Mouse (Mus musculus) liver, adult 2 months (tissue): ENCODE results near the gene Fads1. TPM values are rescaled to one million over a fixed set of nuclear protein-coding genes. Genes with fewer than 3 reads are reported as not detected.
"Not testable (repeated sequence)": the region's sequence is repeated elsewhere in the genome, so short reads cannot be mapped to it uniquely, and the experiment has no call there.

Experiments
- DNase-seq: peaks from one replicate; pipeline ENCODE4 v3.0.0-alpha.2; 2011; ENCODE audit warnings: low read depth, low spot score; ENCODE audit errors: extremely low read depth
- H3K27ac ChIP-seq: fragments of 200-500 bp; replicated peaks from 2 replicates; pipeline ENCODE4 v1.5.1; 2012; ENCODE audit warnings: low read depth, mild to moderate bottlenecking, control low read depth, inconsistent platforms, low read length; ENCODE audit not compliant: insufficient read depth
- H3K27me3 ChIP-seq: fragments of 200-500 bp; 2 replicates; pipeline ENCODE4 v1.6.1; 2012; ENCODE audit warnings: mild to moderate bottlenecking, moderate library complexity, low read length, inconsistent platforms; ENCODE audit not compliant: control insufficient read depth, insufficient read depth
- H3K36me3 ChIP-seq: fragments of 200-500 bp; 2 replicates; pipeline ENCODE4 v1.6.1; 2012; ENCODE audit warnings: low read length, inconsistent platforms; ENCODE audit not compliant: control insufficient read depth, insufficient read depth
- H3K4me1 ChIP-seq: fragments of 200-500 bp; 2 replicates; pipeline ENCODE4 v1.6.1; 2011; ENCODE audit warnings: low read length; ENCODE audit not compliant: control insufficient read depth, insufficient read depth
- H3K4me3 ChIP-seq: fragments of 200-500 bp; 2 replicates; pipeline ENCODE4 v1.5.1; 2011; ENCODE audit warnings: low read depth, mild to moderate bottlenecking, control low read depth, low read length, moderate library complexity; ENCODE audit not compliant: insufficient read depth
- H3K79me2 ChIP-seq: fragments of 200-500 bp; 2 replicates; pipeline ENCODE4 v1.6.1; 2012; ENCODE audit warnings: inconsistent platforms, mild to moderate bottlenecking, low read length, moderate library complexity; ENCODE audit not compliant: control insufficient read depth, insufficient read depth
- H3K9ac ChIP-seq: fragments of 200-500 bp; 2 replicates; pipeline ENCODE4 v1.6.1; 2012; ENCODE audit warnings: low read depth, mild to moderate bottlenecking, control low read depth, inconsistent platforms, low read length
- CTCF ChIP-seq: fragments of 200-500 bp; IDR thresholded peaks from 2 replicates; pipeline ENCODE4 v1.5.1; 2011; ENCODE audit warnings: low read depth, low read length, control low read depth
- POLR2A ChIP-seq: fragments of 200-500 bp; IDR thresholded peaks from 2 replicates; pipeline ENCODE4 v1.6.1; 2011; ENCODE audit warnings: low read length, control low read depth; ENCODE audit not compliant: insufficient read depth; ENCODE audit errors: extremely low read depth
- WGBS: fragments of 180-500 bp; shearing (Covaris S2); methylation state at CpG from one replicate; pipeline ENCODE4 v1.1.7; 2018; 5-methylcytosine and 5-hydroxymethylcytosine counted together
- polyA plus RNA-seq: library from polyadenylated mRNA; depleted of rRNA; stranded (reverse); fragments of >200 nt; gene quantifications from 2 replicates; pipeline ENCODE4 v1.2.3, GENCODE M21; 2012
- total RNA-seq: library from RNA; depleted of rRNA; stranded (reverse); fragments of >200 nt; gene quantifications from 2 replicates; pipeline ENCODE4 v1.2.3, GENCODE M21; 2014

Gene Fads1
- total and polyA plus RNA-seq, 2 experiments, result 238 to 352 TPM

DNA sequence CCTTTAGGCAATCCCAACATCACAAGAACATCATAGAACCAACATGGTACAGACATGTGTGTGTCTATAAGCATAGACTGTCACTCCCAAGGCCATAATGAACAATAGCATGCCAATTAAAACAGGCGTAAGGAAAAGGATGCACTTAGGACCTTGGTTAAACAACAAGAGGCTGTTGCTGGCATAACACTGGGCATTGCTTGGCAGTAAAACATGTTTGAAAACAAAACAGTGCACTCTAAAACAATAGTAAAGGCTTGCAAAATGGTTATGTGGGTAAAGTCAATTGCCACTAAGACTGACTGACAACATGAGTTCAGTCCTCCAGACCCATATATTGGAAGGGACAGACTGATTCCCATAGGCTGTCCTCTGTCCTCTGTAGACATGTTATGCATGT lies 14.7 kb upstream of the Fads1 start:
- 24% methylated on average over 1 of the region's 1 CpGs for WGBS
- Histone ChIP-seq H3K4me1 (peaks cover 20% of the 10 kb centered on the region), H3K36me3 (no peaks in the 10 kb centered on the region), H3K27me3 (no peaks in the 10 kb centered on the region), H3K79me2 (no peaks in the 10 kb centered on the region), H3K9ac (no peak overlapping the region), H3K27ac (peak overlapping the region; percentile 62), H3K4me3 (no peak overlapping the region)
- DNase-seq, result peak; percentile 91
- no peak for TF ChIP-seq POLR2A
- TF ChIP-seq CTCF, result no peak

DNA sequence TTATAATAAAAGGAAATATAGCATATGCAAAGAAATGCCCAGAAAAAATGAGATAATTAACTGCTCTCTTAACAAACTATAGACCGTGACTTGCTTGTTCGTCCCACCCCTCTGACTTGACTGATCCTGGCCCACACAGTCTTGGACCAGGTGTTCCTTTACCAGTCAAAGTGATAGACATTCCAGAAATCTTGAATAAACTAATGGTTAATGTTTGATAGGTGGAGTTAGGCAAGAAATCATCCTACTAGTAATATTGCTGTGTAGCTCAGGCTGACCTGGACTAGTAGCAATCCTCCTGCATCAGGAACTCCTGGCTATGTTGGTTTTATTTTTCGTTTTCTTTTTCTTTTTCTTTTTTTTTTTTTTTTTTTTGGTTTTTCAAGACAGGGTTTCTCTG lies 14.2 kb upstream of the Fads1 start:
- TF ChIP-seq POLR2A (no peak), CTCF (no peak)
- 20% methylated on average over 3 of the region's 3 CpGs for WGBS

DNA sequence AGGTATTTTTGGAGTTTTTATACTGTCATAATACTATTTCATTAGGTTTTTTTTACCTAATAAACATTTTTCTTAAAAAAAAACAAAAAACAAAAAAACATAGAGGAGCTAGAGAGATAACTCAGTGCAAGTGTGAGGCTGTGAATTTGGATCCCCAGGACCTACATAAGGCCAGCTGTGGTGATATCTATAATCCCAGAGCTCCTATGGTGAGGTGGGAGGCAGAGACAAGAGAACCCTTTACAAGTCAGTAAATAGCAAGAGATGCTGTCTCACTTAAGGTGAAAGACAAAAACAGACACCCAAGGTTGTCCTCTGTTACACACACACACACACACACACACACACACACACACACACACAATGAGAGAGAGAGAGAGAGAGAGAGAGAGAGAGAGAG lies 13.5 kb upstream of the Fads1 start:
- TF ChIP-seq POLR2A (no peak), CTCF (no peak)
- Histone ChIP-seq H3K79me2 (no peaks in the 10 kb centered on the region), H3K4me1 (peaks cover 20% of the 10 kb centered on the region), H3K4me3 (no peak overlapping the region), H3K27me3 (no peaks in the 10 kb centered on the region), H3K9ac (no peak overlapping the region), H3K36me3 (no peaks in the 10 kb centered on the region), H3K27ac (no peak overlapping the region)
- DNase-seq, result no peak

More for the DNA sequence above, 14.2 kb upstream of the Fads1 start:
- Histone ChIP-seq H3K27ac (peak overlapping the region; percentile 62), H3K4me1 (peaks cover 20% of the 10 kb centered on the region), H3K9ac (no peak overlapping the region), H3K4me3 (no peak overlapping the region), H3K27me3 (no peaks in the 10 kb centered on the region), H3K36me3 (no peaks in the 10 kb centered on the region), H3K79me2 (no peaks in the 10 kb centered on the region)
- DNase-seq, result peak; percentile 93

DNA sequence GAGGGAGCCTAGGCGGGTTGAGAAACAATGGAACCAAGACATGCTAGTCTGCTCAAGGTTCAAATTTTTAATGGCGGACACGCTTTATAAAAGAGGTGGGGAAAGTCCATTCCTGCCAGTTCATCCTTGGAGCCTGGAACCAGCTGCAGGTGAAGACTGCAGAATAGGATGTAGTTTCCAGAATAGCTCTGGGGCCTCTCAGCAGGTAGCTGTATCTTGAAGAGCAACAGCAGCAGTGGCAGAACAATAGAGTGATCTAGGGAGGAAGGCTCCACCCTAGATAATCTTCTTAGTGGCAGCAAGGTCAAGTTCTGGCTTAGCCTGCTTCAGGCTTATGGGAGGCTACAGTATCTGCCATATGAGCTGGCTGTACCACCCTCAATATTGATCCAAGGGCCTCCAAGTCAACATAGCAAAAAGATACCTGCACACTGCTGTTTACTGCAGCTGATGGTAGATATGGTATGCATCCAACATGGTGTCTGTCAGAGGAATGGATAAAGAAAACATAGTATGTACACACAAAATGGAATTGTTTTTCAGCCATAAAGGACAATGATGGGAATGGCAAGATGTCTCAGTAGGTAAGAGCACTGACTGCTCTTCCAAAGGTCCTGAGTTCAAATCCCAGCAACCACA lies 12.9 kb upstream of the Fads1 start:
- not testable (repeated sequence) for H3K36me3 ChIP-seq, H3K9ac ChIP-seq, DNase-seq, H3K27me3 ChIP-seq, H3K79me2 ChIP-seq, H3K27ac ChIP-seq, H3K4me3 ChIP-seq
- 94% methylated on average over 3 of the region's 3 CpGs for WGBS
- peaks cover 20% of the 10 kb centered on the region for H3K4me1 ChIP-seq

DNA sequence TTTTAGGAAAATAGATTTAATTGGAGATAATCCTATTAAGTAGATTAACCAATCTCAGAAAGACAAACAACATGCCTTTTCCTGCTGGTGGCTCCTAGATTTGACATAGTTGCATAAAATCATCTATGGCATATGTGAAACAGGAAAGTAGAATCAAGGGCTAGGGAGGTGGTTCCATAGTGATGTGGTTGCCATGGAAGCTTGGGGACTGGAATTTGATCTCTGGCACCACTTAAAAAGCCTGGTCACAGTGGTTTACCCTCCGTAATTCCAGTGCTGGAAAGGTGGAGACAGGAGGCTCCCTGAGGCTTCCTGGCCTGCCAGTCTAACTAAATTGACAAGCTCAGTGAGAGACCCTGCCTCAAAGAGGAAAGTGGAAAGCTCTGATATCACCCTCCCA lies 12.2 kb upstream of the Fads1 start:
- H3K4me1 ChIP-seq, result peaks cover 20% of the 10 kb centered on the region
- H3K9ac ChIP-seq, result no peak overlapping the region
- H3K36me3 ChIP-seq, result no peaks in the 10 kb centered on the region
- 30% methylated on average over 1 of the region's 1 CpGs for WGBS
- H3K79me2 ChIP-seq, result no peaks in the 10 kb centered on the region
- no peaks in the 10 kb centered on the region for H3K27me3 ChIP-seq
- H3K4me3 ChIP-seq, result no peak overlapping the region
- TF ChIP-seq CTCF (no peak), POLR2A (no peak)
- H3K27ac ChIP-seq, result no peak overlapping the region; the same call in 1 of the 2 replicates
- peak; percentile 84 for DNase-seq

DNA sequence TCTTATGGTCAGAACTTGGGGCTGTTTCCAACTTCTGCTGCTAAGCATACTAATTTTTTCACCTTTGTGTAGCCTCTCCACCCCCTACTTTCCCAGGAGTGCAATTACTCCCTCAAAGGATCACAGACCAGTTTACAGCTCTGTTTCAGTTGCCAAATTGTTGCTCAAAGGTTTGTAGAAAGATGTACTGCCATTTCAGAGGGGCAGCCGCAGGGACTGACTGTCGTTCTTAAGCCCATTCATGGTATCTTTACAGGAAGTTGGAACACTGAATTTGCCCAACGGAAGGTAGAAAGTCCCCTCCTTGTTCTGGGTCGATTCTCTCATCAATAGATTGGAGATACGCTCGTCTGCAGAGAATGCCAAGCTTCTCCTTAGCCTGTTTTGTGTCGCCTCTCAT lies 11.3 kb upstream of the Fads1 start:
- WGBS, result 78% methylated on average over 7 of the region's 7 CpGs
- Histone ChIP-seq H3K4me1 (peaks cover 18% of the 10 kb centered on the region), H3K79me2 (no peaks in the 10 kb centered on the region), H3K36me3 (no peaks in the 10 kb centered on the region), H3K9ac (no peak overlapping the region), H3K27me3 (no peaks in the 10 kb centered on the region), H3K4me3 (no peak overlapping the region), H3K27ac (no peak overlapping the region)
- no peak for DNase-seq
- TF ChIP-seq CTCF (no peak), POLR2A (no peak)
